Mouse (Mus musculus): ENCODE data around the gene Lrrc73.

Gene Lrrc73

DNA sequence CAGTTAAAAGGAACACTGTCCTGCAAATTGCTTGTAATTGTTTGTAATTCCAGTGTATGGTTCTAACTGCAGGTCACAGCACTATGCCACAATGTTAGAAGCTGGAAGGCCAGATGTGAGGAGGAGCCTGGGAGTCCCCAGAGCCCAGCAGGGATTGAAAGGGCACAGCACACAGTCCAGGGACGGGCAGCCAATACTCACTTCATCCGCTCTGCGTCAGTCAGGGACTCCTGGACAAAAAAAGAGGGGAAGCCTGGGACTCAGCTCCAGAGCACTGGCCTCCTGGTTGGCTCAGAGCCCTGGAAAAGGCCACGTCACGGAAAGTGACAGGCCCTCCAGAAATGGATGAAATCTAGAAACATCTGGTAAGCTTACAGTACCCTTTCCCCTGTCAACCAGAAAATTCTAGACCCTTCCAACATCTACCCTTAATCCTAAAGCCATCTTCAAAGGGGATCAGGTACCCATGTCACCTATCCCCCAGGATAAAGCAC, 8.9 kb downstream of the Lrrc73 start:
- no peak for DNase-seq (ENCODE audit: low spot score)

DNA sequence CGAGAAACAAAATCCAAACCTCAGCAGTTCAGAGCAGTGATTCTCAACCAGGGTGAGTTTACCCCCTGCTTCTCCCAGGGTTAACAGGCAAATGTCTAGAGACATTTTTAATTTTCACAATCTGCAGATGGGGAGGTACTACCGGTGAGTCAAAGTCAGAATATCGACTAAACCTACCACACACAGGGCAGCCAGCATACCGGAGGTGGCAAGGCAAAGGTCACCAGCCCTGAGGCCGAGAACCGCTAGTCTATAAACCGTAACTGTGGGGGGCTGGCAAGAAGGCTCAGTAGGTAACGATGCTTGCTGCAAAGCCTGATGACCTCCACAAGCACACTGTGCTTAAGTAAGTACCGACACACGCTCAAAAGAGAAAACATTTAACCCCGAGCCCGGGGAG, 12.2 kb downstream of the Lrrc73 start:
- no peak for DNase-seq (ENCODE audit: low spot score)

DNA sequence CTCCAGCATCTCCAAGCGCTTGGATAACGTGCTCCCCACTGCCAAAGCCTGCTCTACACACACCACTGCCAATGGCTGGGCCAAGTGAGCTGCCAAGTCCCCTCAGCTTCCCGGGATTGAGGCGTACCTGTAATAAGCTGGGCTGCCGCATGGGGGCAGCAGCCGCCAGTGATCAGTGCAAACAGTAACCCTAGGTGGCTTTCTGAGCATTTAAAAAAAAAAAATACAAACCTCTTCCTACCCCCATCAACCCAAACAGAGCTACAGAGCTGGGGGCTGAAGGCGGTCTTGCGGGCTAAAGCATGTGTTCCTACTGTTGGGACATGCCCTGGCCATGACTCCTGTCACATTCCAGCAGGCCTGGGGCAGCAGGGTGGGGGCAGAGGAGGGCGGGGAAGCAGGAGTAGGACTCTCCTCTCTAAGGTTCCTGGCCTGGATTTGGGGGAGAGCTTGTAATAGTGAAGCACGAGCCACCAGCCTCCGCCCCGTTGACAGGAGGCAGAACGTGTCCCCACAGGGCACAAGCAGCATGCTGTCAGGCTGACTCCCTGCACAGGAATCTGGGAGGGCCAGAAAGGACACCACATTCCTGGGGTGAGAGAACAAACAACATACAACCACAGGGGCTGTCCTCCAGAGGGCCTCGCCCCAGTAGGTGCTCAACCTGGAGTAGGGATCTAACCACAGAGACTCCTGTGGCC, 12.7 kb downstream of the Lrrc73 start:
- DNase-seq (ENCODE audit: low spot score): peak; percentile 80

DNA sequence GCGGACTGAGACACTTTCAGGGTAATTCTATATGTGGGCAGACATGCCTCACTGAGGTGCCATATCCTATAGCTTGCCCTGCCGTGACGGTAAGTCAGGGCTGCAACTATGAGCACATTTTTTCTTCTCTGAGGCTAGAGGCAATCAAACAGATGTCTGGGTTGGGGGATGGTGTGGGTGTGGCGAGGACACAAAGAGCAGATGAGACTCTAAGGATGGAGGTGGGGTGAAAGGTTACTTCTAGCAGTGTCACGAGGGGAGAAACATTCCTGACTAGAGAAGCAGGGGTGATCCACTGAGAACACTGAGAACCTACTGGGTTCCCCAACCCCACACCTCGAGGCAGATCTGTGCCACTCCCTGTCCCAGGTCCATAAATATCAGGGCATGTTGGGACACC, 13.7 kb downstream of the Lrrc73 start:
- DNase-seq (ENCODE audit: low spot score): no peak

DNA sequence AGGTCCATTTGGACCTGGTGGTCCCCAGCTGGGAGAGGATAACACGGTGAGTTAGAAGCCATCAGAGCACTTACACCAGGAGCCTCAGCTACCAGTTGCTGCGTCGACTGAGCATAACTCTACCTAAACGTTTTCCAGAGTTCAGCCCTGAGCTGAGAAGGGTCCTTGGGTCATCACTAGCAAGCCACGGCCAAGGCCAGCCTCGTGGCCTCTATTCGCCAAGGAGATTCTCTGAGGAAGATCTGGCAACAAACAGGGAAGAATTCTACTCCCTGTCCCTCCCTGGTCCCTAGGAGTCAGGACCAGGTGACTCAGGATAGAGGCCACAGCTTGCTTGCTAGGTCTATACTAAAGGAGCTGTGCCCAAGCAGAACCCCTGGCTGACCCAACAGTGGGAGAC, 14.2 kb downstream of the Lrrc73 start:
- no peak for DNase-seq (ENCODE audit: low spot score)

DNA sequence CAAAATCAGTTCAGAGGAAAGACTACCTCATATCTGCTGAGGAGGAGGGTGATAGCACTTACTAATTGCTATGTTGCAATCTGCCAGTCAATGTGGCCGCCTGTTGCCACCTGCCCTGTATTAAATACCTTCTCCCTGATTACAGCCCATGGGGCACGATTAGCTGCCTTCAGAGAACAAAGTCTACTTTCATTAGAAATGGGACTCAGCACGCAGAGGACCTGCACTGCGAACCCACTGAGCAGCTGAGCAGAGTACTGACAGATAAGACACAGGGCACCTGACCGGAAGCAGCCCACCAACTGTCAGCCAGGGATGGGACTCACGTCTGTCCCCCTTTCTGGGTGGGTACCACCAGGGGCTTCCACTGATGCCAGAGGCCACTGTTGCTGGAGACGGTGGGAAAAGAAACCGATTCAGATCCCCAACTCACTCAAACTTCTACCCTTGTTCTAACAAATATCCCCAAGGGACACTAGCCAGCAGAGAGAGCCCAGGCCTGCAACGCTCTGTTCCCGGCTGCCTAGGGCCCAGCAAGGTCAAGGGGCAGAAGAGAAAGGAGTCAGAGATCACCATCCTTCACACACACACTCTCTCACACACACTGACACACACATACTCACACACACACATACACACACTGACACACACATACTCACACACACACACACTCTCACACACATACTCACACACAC, 14.8 kb downstream of the Lrrc73 start:
- no peak for DNase-seq (ENCODE audit: low spot score)

DNA sequence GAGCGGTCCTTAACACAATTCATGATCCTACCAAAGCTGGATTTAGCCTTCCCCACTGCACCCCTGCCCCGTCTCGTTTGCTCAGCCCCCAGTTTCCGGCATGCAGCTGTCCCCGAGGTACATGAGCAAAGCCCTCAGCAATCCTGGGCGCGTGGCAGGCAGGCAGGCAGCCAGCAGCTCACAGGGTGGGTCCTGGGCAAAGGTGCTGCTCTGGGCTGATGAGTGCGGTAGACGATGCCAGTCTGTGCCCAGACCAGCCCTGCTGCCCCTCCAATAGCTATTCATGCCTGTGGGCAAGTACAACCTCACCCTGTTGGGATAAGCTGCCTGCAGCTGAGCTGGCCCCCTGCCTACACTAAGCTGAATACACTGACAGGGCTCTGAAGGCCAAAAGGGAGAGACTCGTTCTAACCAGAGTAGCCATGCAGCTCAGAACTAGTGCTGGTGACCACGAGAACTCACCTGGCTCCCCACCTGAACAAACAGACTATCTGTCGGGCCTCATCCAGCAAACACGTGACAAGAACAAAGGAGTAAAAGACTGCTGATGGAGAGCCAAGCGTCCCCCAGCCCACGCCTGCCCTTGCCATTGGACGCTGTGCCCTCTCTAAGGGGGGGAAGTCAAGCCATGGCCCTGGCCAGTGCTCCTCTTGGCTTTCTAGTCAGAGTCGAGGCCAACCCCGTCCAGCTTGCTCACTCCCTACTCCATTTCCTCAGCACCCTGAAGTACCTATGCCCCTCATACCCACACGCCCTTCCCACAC, 16.6 kb downstream of the Lrrc73 start:
- no peak for DNase-seq (ENCODE audit: low spot score)

DNA sequence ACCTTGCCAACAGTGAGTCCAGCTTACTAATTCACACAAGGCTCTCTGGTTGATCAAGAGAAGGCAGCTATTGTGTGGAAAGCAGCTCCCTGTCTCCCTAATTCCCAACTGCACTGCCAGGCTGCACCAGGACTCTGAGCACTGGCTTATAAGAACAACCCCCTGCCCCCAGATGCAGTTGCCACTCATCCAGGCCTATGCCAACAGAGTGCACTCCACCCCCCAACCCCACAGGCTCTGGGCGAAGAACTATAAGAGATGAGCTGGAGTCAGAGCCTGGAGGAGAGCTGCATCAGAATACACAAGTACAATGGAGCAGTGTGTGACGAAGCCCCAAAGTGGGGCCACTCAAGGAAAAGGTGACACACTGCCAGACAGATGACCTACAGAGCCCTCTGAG, 18.7 kb downstream of the Lrrc73 start:
- no peak for DNase-seq (ENCODE audit: low spot score)

DNA sequence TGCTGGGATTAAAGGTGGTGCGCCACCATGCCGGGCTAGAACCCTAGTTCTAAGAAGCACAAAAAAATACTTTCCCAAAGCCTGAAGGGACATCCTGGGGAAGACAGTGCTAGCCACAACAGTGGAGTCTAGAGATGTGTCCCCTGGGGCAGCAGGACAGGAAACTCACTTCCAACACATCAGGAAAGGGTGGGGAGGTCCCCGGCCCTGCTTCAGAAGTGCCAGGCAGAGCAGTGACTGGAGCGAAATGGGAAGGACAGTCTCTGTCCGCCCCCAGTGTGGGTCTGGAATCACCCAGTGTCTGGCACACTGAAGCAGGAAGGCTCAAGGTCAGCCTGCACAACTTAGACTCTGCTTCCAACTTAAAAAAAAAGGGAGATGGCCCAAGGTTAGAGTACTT, 19.3 kb downstream of the Lrrc73 start:
- DNase-seq (ENCODE audit: low spot score): no peak

DNA sequence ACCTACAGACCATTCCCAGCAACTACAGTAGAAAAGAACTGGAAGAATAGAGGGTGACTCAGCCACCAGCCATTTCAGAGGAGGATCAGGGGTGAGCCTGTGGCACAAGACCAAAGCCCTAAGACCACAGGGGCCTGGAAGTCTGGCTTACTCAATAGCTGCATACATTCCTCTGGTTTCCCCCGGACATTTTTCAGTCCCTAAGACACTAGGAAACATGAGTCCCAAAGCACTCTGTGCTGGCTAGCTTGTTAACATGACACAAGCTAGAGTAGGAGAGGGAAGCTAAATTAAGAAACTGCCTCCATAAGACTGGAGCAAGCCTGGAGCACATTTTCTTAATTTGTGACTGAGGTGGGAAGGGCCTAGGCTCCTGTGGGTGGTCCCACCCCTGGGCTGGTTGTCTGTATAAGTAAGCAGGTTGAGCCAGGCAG, 20.5 kb downstream of the Lrrc73 start:
- DNase-seq (ENCODE audit: low spot score): no peak

DNA sequence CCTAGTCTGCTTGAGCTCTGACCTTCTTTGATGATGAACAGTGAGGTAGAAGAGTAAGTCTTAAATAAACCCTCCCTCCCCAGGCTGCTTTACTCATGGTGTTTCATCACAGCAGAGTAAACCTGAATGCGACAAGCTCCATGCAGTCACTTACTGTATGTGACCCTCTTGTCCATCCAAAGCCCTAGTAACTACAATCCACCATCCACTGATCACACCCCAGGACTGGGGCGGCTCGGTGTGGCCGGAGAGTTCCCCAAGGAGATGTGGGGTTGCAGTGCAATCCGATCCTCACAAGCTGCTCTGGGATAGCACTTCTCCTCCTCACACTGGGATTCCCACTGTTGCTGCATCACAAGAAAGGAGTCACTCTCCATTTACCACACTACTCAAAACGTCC, 21.1 kb downstream of the Lrrc73 start:
- no peak for DNase-seq (ENCODE audit: low spot score)

DNA sequence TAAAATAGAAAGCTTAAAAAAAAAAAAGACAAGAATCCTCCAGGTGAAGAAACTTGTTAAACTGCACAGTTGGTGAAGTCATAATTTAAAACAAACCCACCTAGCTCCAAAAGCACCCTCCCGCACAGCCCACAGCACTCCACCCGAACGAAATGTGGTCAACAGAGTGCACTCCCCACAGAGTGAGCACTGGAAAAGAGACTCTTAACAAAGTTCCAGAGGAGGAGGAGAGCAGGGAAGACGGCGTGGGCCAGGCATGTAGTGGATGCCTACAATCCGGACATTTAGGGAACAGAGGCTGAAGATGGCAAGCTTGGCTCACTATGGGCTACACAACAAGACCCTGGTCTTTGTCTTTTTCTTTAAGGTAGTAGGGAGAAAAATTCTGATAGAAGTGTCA, 21.7 kb downstream of the Lrrc73 start:
- DNase-seq (ENCODE audit: low spot score): no peak

DNA sequence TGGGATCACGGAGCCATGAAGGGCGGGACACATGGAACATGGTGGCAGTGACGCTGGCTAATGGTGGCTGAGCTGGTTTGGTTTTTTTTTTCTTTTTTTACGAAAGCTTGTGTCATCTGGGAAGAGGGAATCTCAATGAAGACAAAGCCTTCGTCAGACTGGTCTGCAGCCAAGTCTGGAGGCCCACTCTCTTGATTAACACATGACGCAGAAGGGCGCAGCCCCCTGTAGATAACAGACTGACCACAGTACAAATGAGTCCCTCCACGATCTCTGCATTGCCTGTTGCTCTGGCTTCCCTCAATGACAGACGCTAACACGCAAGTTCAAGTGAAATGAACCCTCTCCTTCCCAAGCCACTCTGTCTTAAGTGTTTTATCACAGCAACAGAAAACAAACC, 22.2 kb downstream of the Lrrc73 start:
- no peak for DNase-seq (ENCODE audit: low spot score)

DNA sequence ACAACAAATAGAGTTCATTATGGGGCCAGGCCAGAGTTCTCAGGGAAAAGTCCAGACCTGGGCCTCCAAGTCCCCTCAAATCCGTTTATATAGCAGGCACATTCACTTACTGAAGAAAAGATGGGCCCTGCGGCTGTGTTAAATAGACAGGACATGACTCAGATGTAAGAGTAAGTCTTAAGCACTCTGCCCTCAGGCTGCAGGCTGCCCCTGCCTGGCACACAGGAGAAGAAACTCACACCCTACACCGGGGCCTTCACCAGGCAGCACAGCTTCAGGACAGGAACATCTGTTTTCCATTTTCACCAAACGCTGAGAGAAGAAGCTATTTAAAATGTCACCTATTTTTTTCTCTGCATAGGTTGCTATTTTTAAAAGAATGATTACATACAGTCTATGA, 24.3 kb downstream of the Lrrc73 start:
- no peak for DNase-seq (ENCODE audit: low spot score)

DNA sequence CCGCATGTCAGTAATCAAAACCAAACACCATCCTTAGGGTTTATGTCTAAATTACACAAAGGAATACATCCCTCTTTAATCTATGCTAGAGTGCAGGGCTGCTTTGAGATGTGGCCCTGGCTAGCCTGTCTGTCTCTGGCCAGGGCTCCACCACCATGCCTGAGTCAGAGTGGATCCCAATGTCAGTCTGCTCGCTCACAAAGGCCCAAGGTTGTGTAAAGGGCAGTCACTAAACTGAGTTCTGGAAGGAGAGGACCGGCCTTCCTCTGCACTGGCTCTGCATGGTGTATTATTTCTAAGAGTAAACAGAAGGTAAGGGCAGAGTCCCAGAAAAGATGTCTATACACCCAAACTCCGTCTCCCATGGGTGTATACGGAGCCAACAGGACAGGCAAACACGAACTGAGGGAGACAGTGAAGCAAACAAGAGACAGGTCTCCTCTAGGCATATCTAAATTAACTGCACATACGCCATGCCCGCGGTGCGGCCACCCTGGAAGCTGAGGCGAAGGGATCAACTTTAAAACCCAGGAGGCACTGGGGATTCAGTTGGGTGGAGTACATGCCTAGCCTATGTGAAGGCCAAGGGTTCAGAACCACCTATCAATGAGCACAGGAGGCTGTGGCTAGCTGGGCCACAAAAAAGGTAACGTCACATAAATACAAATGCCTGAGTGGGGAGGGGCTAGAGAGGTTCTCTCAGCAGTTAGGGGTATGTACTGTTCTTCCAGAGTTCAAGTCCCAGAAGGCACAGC, 24.9 kb downstream of the Lrrc73 start:
- DNase-seq (ENCODE audit: low spot score): no peak

DNA sequence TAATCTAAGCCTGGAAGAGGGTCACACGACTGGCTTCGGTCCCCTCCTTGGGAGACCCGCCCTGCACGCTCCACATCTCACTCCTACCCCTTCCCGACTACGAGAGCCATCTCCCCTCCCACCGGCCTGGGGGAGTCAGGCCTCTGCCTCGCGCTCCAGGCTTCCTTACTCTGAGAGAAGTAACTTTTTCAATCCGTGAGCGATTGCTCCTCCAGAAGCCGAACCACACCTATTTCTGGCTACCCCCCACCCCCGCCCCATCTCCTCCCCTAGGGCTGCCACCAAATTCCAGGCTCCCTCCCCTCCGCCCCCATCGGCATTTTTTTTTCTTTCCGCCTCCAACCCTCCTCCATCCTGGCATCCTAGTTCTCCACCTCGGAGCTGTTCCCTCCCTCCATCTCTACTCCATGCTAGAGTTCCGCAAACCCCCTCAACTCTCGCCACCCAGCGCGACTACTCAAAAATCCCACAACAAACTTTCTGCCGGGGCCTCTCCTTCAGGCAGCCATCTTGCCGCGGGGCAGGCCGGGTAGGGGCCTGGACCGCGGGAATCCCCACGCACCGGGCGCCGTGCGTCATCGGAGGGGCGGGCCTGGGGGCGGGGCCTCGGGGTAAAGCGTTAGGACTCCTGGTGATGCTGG, 29.3 kb downstream of the Lrrc73 start, which contains the start of gene Tjap1:
Gene Tjap1 (minus strand): TSS at position 544 of the 641 bp plus-strand sequence.
- DNase-seq (ENCODE audit: low spot score): peak; percentile 82

DNA sequence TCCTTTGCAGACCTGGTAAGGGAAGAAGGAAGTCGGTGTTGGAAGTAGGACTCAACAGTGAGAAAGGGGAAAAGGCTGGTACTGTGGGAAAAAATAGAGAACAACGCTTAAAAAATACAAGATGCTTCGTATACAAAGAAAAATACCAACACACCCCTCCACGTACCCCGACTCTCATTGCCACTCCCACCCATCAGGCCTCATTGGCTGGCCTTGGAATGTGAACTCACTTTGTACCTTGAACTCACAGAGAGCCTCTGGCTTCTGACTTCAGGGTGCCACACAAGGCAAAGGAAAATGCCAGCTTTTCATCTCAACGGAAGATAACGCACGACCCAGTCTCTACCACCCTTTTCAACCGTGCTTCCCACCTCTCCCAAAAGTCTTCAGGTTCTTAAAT, 29.8 kb downstream of the Lrrc73 start:
- DNase-seq (ENCODE audit: low spot score): no peak

DNA sequence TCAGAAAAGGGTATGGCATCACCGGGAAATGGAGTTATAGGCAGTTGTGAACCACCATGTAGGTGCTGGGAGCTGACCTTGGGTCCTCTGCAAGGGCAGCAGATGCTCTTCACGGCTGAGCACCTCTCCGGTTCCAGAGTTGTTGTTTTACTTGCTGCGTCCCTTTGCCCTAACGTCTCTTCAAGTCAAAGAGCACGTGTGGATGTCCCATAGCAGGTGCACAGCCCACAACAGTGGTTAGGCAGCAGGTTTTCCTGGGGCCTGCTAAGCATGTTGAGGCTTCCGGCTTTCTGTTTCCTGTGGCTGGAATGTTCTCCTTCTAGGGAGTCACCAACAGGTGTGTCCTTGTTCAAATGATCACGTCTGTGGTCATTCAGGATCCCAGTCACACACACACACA, 30.6 kb downstream of the Lrrc73 start:
- DNase-seq (ENCODE audit: low spot score): no peak

DNA sequence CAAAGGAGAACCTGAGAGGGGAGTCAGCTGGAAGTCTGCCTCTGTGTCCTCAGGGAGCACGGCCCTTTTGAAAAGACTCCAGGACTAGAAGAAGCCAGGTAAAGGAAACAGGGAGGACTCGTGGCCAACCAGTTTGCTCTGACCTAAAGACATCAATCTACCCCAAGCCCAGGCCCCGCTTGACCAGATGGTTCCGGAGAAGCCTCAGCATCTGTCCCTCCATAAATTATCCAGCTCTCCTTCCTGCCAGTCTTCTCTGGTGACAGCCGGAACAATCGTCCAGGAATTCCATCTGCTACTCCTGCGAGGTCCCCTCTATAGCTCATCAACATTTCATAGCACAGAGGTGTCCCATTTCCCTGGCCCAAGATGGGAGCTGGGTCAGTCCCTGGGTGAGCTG, 31.3 kb downstream of the Lrrc73 start:
- DNase-seq (ENCODE audit: low spot score): no peak

DNA sequence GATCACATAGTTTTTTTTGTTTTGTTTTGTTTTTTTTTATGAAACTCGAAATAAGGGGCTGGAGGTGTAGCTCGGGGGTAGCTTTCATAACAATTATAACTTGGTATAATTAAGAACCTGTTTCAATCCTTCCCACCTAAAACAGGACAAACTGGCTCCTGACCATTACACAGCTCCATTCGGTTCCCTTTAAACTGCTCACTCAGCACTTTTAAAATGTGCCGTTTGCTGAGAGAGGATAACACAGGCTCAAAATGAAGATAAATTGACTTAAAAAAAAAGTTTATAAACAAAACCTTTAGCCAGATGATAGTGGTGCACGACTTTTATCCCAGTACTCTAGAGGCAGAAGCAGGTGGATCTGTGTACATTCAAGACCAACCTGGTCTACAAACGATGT, 32.1 kb downstream of the Lrrc73 start:
- no peak for DNase-seq (ENCODE audit: low spot score)

DNA sequence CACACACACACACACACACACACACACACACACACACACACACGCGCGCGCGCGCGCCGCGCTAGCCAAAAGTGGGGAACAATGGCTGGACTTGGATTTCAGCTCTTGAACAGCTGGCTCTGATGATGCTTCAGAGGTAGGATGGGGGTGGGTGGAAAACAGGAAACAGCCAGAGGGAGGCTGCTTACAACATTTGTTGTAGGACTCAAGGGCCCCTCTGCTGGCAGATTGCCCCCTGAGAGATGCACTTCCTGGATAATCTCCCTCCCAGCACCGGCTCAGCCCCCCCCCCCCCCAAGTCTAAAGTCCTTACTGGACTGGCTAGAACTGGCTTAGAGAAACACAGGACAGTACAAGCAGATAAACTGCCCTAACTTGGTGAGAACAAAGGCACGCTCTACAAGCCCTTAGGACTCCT, 34.4 kb downstream of the Lrrc73 start:
- DNase-seq (ENCODE audit: low spot score): peak; percentile 47

DNA sequence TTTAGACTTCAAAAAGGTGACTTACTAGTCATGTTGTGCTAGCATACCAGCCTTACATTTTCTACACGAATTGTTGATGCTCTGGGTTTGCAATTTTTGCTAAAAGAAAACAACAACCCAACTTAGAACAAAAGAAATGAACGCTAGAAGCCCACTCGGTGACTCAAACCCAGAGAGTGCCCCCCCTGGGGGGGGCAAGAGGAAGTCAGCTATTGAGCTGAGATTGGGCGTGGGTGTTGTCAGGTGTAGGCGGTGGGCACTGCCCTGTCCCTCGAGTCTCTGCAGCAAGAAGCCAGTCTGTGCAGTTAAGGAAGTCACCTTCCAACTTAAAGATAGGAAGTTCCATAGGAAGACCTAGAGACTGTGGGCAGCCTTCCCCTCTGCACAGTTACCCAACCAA, 43.3 kb downstream of the Lrrc73 start:
- no peak for DNase-seq (ENCODE audit: low spot score)

Measured in ovary, postnatal 14 days (tissue).